Mouse (Mus musculus) CH12.LX (cell line): Measurements from ENCODE around the gene Dclk1. TPM values are rescaled to one million over a fixed set of nuclear protein-coding genes. Genes with fewer than 3 reads are reported as not detected.

Source experiments
- DNase-seq: peaks from one replicate; pipeline ENCODE4 v3.0.0-alpha.2; 2013; ENCODE audit errors: extremely low read depth
- H3K27ac ChIP-seq: 2 replicates; pipeline ENCODE4 v1.5.1; 2012; ENCODE audit warnings: low read depth, mild to moderate bottlenecking, control low read depth, moderate library complexity; ENCODE audit not compliant: insufficient read depth
- H3K27me3 ChIP-seq: replicated peaks from 2 replicates; pipeline ENCODE3; 2012; ENCODE audit warnings: inconsistent platforms
- H3K36me3 ChIP-seq, 2 experiments: replicated peaks in 1 of 2; 2 replicates each; pipeline versions ENCODE3 to v1.6.1; 2012; ENCODE audit warnings: inconsistent platforms in 1 of 2, low read length in 1 of 2, mild to moderate bottlenecking in 1 of 2, mixed read lengths in 1 of 2, moderate library complexity in 1 of 2; ENCODE audit not compliant: control insufficient read depth in 1 of 2, insufficient read depth in 1 of 2
- H3K4me1 ChIP-seq, 2 experiments: 2 replicates each; pipeline ENCODE4 v1.6.1; 2012; ENCODE audit warnings: inconsistent platforms in 1 of 2, moderate library complexity in 1 of 2; ENCODE audit not compliant: insufficient read depth in 2 of 2, control insufficient read depth in 1 of 2
- H3K4me2 ChIP-seq: 2 replicates; pipeline ENCODE4 v1.6.1; 2012; ENCODE audit warnings: low read depth, mild to moderate bottlenecking, control low read depth; ENCODE audit not compliant: poor library complexity, insufficient read depth, severe bottlenecking
- H3K4me3 ChIP-seq, 3 experiments: fragments of 150-350 bp in 1 of 3; sonication (generic) in 1 of 3; replicated peaks in 1 of 3; 2 replicates each; pipeline versions ENCODE3 to v1.5.1; 2011 to 2012; ENCODE audit warnings: low read depth in 2 of 3, low read length in 2 of 3, mild to moderate bottlenecking in 2 of 3, moderate library complexity in 2 of 3, control low read depth in 1 of 3, improper control_type of control experiment in 1 of 3, inconsistent platforms in 1 of 3, mixed read lengths in 1 of 3; ENCODE audit not compliant: poor library complexity in 1 of 3
- H3K79me2 ChIP-seq: replicated peaks from 2 replicates; pipeline ENCODE4 v1.6.1; 2012; ENCODE audit warnings: mild to moderate bottlenecking, moderate library complexity; ENCODE audit not compliant: control insufficient read depth, poor library complexity, insufficient read depth, severe bottlenecking; ENCODE audit errors: extremely low read depth
- H3K9ac ChIP-seq: 2 replicates; pipeline ENCODE4 v1.6.1; 2012; ENCODE audit warnings: low read depth, mild to moderate bottlenecking, control low read depth, moderate library complexity; ENCODE audit not compliant: insufficient read depth
- H3K9me3 ChIP-seq: replicated peaks from 2 replicates; pipeline ENCODE3; 2012; ENCODE audit warnings: low read length, inconsistent platforms, mixed read lengths
- CHD1 ChIP-seq: IDR thresholded peaks from 2 replicates; pipeline ENCODE4 v1.6.1; 2012; ENCODE audit warnings: low read depth, low read length, improper control_type of control experiment, inconsistent platforms
- CHD2 ChIP-seq: IDR thresholded peaks from 2 replicates; pipeline ENCODE4 v1.6.1; 2011; ENCODE audit warnings: low read length, improper control_type of control experiment
- CTCF ChIP-seq, 2 experiments: IDR thresholded peaks in 1 of 2; conservative IDR thresholded peaks in 1 of 2; 2 replicates each; pipeline ENCODE4 v1.5.1; 2011 to 2012; ENCODE audit warnings: low read depth in 2 of 2, low read length in 2 of 2, improper control_type of control experiment in 1 of 2, inconsistent platforms in 1 of 2, mild to moderate bottlenecking in 1 of 2, moderate library complexity in 1 of 2
- E2F4 ChIP-seq: IDR thresholded peaks from 2 replicates; pipeline ENCODE4 v1.6.1; 2011; ENCODE audit warnings: low read depth, low read length, improper control_type of control experiment; ENCODE audit not compliant: insufficient replicate concordance
- ELF1 ChIP-seq: IDR thresholded peaks from 2 replicates; pipeline ENCODE4 v1.6.1; 2014; ENCODE audit warnings: low read depth, mild to moderate bottlenecking, inconsistent platforms, low read length, improper control_type of control experiment
- EP300 ChIP-seq: IDR thresholded peaks from 2 replicates; pipeline ENCODE4 v1.6.1; 2011; ENCODE audit warnings: low read length, improper control_type of control experiment
- ETS1 ChIP-seq: conservative IDR thresholded peaks from 2 replicates; pipeline ENCODE4 v1.6.1; 2012; ENCODE audit warnings: low read depth, mild to moderate bottlenecking, inconsistent platforms, low read length, improper control_type of control experiment, moderate library complexity
- GABPA ChIP-seq: IDR thresholded peaks from 2 replicates; pipeline ENCODE4 v1.6.1; 2012; ENCODE audit warnings: low read depth, low read length, improper control_type of control experiment, inconsistent platforms; ENCODE audit not compliant: insufficient replicate concordance
- IRF4 ChIP-seq: IDR thresholded peaks from 2 replicates; pipeline ENCODE4 v1.6.1; 2014; ENCODE audit warnings: low read depth, mild to moderate bottlenecking, inconsistent platforms, low read length, improper control_type of control experiment
- JUN ChIP-seq: IDR thresholded peaks from 2 replicates; pipeline ENCODE4 v1.6.1; 2011; ENCODE audit warnings: low read depth, mild to moderate bottlenecking, low read length, improper control_type of control experiment, moderate library complexity; ENCODE audit not compliant: insufficient read depth
- JUND ChIP-seq: conservative IDR thresholded peaks from 2 replicates; pipeline ENCODE4 v1.6.1; 2011; ENCODE audit warnings: low read depth, low read length, improper control_type of control experiment
- KAT2A ChIP-seq: IDR thresholded peaks from 2 replicates; pipeline ENCODE4 v1.6.1; 2012; ENCODE audit warnings: low read length, improper control_type of control experiment, inconsistent platforms; ENCODE audit not compliant: insufficient replicate concordance
- MAFK ChIP-seq: IDR thresholded peaks from 2 replicates; pipeline ENCODE4 v1.6.1; 2011; ENCODE audit warnings: low read length, improper control_type of control experiment; ENCODE audit not compliant: insufficient replicate concordance
- MAZ ChIP-seq: IDR thresholded peaks from 2 replicates; pipeline ENCODE4 v1.6.1; 2012; ENCODE audit warnings: low read depth, mild to moderate bottlenecking, inconsistent platforms, low read length, improper control_type of control experiment, moderate library complexity
- MXI1 ChIP-seq: IDR thresholded peaks from 2 replicates; pipeline ENCODE4 v1.6.1; 2011; ENCODE audit warnings: mild to moderate bottlenecking, low read depth, low read length, improper control_type of control experiment
- MYC ChIP-seq: IDR thresholded peaks from 2 replicates; pipeline ENCODE4 v1.6.1; 2011; ENCODE audit warnings: low read depth, mild to moderate bottlenecking, improper control_type of control experiment, low read length
- NRF1 ChIP-seq: IDR thresholded peaks from 2 replicates; pipeline ENCODE4 v1.6.1; 2014; ENCODE audit warnings: low read depth, mild to moderate bottlenecking, inconsistent platforms, low read length, improper control_type of control experiment, moderate library complexity
- PAX5 ChIP-seq: IDR thresholded peaks from 2 replicates; pipeline ENCODE4 v1.6.1; 2012; ENCODE audit warnings: low read length, inconsistent platforms, mixed read lengths
- RAD21 ChIP-seq: IDR thresholded peaks from 2 replicates; pipeline ENCODE4 v1.6.1; 2011; ENCODE audit warnings: low read depth, mild to moderate bottlenecking, low read length, improper control_type of control experiment, moderate library complexity
- RCOR1 ChIP-seq: conservative IDR thresholded peaks from 2 replicates; pipeline ENCODE4 v1.6.1; 2012; ENCODE audit warnings: low read depth, mild to moderate bottlenecking, inconsistent platforms, low read length, improper control_type of control experiment
- SIN3A ChIP-seq: IDR thresholded peaks from 2 replicates; pipeline ENCODE4 v1.6.1; 2012; ENCODE audit warnings: low read length, improper control_type of control experiment, inconsistent platforms
- SMC3 ChIP-seq: IDR thresholded peaks from 2 replicates; pipeline ENCODE4 v1.6.1; 2011; ENCODE audit warnings: low read depth, low read length, improper control_type of control experiment
- TBP ChIP-seq: conservative IDR thresholded peaks from 2 replicates; pipeline ENCODE4 v1.6.1; 2011; ENCODE audit warnings: low read depth, low read length, improper control_type of control experiment
- ZKSCAN1 ChIP-seq: IDR thresholded peaks from 2 replicates; pipeline ENCODE4 v1.6.1; 2012; ENCODE audit warnings: low read depth, inconsistent platforms, low read length, improper control_type of control experiment, borderline replicate concordance
- ZMIZ1 ChIP-seq: IDR thresholded peaks from 2 replicates; pipeline ENCODE4 v1.6.1; 2012; ENCODE audit warnings: low read depth, mild to moderate bottlenecking, inconsistent platforms, low read length, improper control_type of control experiment
- dilution Hi-C: fragments of 300-500 bp; cut with MboI; formaldehyde crosslinking; loops from 2 replicates; pipeline ENCODE4 v1.14.3; 2020; ENCODE audit warnings: low sequenced_read_pairs; ENCODE audit not compliant: extremely low pct_unique_long_range_greater_than_20kb, extremely low pct_ligation_motif_present
- in situ Hi-C: fragments of 300-500 bp; cut with MboI; formaldehyde crosslinking; loops from 3 replicates; pipeline ENCODE4 v1.14.3; 2019; ENCODE audit warnings: low sequenced_read_pairs, low pct_ligation_motif_present, low pct_unique_long_range_greater_than_20kb, mixed read lengths
- polyA plus RNA-seq: library from polyadenylated mRNA; unstranded; fragments of >175 nt; gene quantifications from 2 replicates; pipeline ENCODE4 v1.2.1, GENCODE M21; 2012; ENCODE audit warnings: low read depth; ENCODE audit not compliant: insufficient read length
- total RNA-seq, 2 experiments: library from RNA; depleted of rRNA; stranded (reverse); fragments of 300-350 nt in 1 of 2; fragments of >200 nt in 1 of 2; gene quantifications; 2 replicates each; pipeline ENCODE4 v1.2.3; 2012 to 2014

Gene Dclk1
- total and polyA plus RNA-seq, 3 experiments = not detected

- Histone ChIP-seq H3K27me3 (no peaks in the 10 kb centered on the region), H3K79me2 (no peaks in the 10 kb centered on the region), H3K4me1 (no peaks in the 10 kb centered on the region), H3K9me3 (peaks cover 51% of the 10 kb centered on the region), H3K36me3 (no peaks in the 10 kb centered on the region), H3K9ac (no peak within 1 kb of the TSS), H3K4me2 (no peak within 1 kb of the TSS), H3K27ac (no peak within 1 kb of the TSS), H3K4me3 (no peak within 1 kb of the TSS)
- TF ChIP-seq PAX5 = no peak
- no peak for TF ChIP-seq RCOR1
- TF ChIP-seq SIN3A = no peak
- no peak for TF ChIP-seq CHD1
- no peak for TF ChIP-seq MYC
- no peak for TF ChIP-seq E2F4
- TF ChIP-seq ELF1 = no peak
- no peak for TF ChIP-seq JUND
- no peak for TF ChIP-seq CHD2
- no peak for TF ChIP-seq KAT2A
- no peak for TF ChIP-seq RAD21
- TF ChIP-seq ZMIZ1 = no peak
- no peak for TF ChIP-seq JUN
- TF ChIP-seq ZKSCAN1 = no peak
- no peak for TF ChIP-seq IRF4
- no peak for TF ChIP-seq MAZ
- TF ChIP-seq CTCF (conservative IDR thresholded peaks at IDR 0.05 in 1 of 2, IDR thresholded peaks at IDR 0.05 in 1 of 2; ENCODE audit: low read depth in 2 of 2, low read length in 2 of 2) = no peak
- no peak for TF ChIP-seq ETS1
- no peak for TF ChIP-seq NRF1
- dilution Hi-C loops (no loop called here), in situ Hi-C loops (no loop called here)
- no peak for DNase-seq
Observed at GRCm38 (mm10) chr3:55472110-55472509, 229.9 kb downstream of the Dclk1 start, which contains the start of gene Gm21954. Gene Gm21954 (minus strand): TSS chr3:55472210.

DNA sequence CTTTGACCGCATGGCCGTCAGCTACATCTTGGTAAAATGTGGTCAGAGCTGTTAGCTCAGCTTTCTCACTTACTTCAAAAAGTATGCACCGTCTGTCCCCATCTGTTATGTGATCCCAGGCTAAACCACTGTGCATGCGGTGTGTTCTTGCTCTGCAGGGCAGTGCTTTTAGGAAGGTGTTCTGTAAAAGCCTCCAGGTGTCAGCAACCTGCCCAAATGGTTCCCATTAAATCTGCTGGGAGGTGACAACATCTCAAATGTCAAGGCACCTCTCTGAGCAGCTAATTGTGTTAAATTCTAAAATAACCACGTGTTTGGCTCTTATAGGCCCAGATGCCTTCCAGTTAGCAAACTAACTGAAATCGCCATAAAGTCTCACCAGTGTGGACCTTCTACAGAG lies 231.0 kb downstream of the Dclk1 start:
- in situ Hi-C loops (no loop called here), dilution Hi-C loops (no loop called here)
- Histone ChIP-seq H3K9me3 (peaks cover 58% of the 10 kb centered on the region), H3K27me3 (no peaks in the 10 kb centered on the region), H3K9ac (no peak overlapping the region), H3K4me1 (no peaks in the 10 kb centered on the region), H3K4me3 (no peak overlapping the region), H3K36me3 (no peaks in the 10 kb centered on the region), H3K79me2 (no peaks in the 10 kb centered on the region), H3K27ac (no peak overlapping the region), H3K4me2 (no peak overlapping the region)
- no peak for DNase-seq
- TF ChIP-seq PAX5 = no peak
- TF ChIP-seq RCOR1 = no peak
- no peak for TF ChIP-seq NRF1
- no peak for TF ChIP-seq EP300
- no peak for TF ChIP-seq GABPA
- no peak for TF ChIP-seq RAD21
- no peak for TF ChIP-seq MXI1
- no peak for TF ChIP-seq ZKSCAN1
- no peak for TF ChIP-seq CHD2
- TF ChIP-seq TBP = no peak
- no peak for TF ChIP-seq SMC3
- no peak for TF ChIP-seq IRF4
- TF ChIP-seq ZMIZ1 = no peak
- no peak for TF ChIP-seq MAFK
